Mouse (Mus musculus): ENCODE results near the gene Mmp14.

GRCm38 (mm10) chr14:54421014-54421413 is 10.4 kb upstream of the Mmp14 start:
- TF ChIP-seq GATA1 (IDR thresholded peaks at IDR 0.05; ENCODE audit: borderline replicate concordance, low read length): no peak
- TF ChIP-seq FLI1 (IDR thresholded peaks at IDR 0.05; ENCODE audit: low read length): no peak
